Mouse (Mus musculus) brain, embryonic 18.5 days (tissue): ENCODE results near the gene Sars.

Source experiments
- DNase-seq: peaks from one replicate; pipeline ENCODE4 v3.0.0-alpha.2; 2012; ENCODE audit warnings: low read depth, low spot score

Gene Sars

DNA sequence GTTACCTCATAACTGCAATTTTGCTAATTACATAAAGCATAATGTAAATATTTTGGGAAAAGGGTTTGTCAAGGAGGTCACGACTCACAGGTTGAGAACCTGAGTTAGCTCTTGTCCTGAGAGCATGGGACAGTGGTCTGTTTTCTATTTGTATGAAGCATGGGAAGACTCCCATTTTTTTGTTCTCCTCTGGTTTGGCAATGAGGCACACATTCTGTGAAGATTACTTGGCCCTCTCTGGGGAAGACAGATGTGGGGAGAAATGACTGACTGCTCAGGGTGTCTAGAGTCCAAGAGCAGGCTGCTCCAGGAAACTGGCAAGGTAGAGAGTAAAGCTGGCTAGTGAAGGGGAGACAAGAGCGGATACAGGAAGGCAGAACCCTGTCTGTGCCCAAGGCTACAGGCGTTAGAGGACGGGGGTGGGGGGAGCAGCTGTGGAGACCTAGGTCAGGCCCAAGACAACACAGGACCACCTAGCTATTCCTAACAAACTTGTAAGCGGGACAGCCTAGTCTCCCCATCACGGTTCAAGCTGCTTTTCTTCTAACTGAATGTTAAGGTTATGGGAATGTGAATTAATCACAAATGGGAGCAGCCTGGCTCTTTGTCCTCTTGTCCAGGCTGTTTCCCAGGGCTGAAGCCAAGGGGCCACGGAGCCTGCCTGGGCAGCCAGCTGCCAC lies 19.9 kb downstream of the Sars start:
- DNase-seq = no peak

DNA sequence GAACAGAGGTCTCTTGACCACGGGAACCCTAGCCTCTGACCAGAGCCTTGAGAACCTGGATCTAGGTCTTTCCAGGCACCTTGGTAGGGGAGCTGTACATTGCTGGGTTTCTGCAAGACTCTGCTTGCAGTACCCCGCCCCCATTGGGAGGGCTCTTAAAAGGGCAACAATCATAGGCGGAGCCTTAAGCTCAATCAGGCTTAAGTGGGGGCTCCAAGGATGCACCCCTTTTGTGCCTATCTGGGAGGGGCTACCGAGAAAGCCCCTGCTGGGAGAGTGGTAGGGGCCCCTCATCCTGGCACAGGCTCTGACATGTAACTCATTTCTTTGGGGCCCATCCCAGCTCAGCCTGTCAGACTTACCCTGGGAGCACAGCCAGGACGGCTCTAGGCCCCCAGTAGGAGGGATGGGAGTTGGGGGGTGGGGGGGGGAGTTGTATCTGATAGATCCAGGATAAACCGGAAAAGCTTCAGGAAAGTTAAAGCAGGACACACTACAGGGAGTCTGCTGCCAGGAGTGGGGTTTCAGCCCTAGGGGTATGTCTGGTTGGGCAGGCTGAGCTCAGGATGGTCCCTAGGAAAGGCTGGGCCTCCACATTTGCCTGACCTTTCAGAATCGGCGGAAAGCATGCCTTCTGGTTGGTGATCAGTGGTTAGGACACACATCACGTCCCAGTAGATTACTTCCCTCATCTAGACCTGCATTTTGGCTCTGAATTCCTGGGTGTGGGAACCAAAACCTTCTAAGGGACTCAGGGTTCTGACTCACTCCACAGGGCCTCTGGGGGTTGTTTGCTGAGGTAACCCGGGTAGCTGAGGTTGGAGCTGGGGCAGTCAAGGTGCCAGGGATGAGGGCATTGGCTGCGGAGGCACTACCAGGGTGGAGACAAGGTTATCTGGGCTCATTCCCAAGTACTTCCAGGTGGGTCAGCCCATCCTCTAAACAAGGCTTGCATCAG lies 20.9 kb downstream of the Sars start:
- DNase-seq = no peak

- no peak for DNase-seq
Measured at GRCm38 (mm10) chr3:108423006-108423405, 22.0 kb downstream of the Sars start.

DNA sequence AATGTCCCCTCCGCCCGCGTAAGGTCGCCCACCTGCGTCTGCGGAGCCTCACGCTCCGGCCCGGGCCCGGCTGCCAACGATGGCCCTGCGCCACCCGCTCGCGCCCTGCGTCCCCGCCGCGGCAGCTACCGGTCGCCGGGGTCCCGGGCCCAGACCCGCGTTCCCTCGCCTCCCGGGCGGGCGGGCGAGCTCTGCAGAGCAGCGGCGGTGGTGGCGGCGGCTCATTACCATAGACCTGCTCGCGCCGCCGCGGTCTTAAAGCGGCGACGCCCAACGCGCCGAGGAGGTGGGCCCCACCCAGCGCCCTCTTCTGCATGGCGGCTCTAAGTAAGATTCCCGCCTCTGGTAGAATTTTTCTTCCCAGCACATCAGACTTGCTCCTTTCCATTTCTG lies 29.2 kb downstream of the Sars start:
- DNase-seq = peak; percentile 77

DNA sequence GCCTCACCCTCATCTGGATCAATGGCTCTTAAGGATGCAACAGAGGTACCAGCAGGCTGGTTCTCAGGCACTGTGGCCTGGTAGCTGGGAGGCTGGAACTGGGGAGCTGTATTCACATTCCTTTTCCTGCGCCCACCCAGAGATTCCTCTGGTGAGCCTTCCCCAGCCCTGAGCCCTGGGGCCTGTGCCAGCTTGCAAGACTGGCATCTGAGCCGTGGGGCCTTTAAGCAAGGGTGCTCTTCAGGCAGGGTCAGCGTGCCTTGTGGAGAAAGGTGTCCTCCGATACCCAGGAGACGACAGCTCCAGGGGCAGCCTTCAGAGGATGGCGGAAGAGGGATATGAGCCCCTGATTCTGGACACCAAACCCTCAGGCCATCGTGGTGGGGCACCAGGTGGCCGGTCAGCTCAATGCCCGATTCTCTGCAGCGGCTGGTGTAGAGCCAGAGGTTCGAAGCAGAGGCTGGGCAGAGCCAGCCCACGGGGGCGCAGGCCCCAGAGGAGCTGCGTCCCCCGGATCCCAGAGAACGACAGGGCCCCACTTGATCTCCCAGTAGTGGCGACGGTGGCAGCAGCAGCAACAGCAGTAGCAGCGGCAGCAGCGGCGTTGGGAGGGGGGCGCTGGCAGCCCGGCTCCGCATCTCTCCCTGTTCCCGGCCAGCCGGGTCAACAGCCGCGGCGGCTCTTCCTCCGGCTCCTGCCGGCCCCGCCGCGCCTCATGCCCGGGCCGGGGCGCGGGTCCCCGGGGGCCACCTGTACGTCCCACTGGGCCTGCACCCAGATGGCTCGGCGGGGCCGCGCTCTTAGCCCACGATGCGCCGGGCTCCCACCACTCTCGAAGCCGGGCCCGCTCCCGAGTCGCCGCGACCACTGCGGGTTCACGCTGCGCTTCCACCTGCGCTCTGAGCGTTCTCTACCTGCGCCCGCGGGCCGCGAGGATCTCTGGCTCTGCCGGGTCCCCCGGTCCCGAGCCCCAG lies 29.9 kb downstream of the Sars start, which contains the start of gene Celsr2:
Gene Celsr2, minus strand, starts transcription at position 696 of the 974 bp plus-strand sequence.
- no peak for DNase-seq

DNA sequence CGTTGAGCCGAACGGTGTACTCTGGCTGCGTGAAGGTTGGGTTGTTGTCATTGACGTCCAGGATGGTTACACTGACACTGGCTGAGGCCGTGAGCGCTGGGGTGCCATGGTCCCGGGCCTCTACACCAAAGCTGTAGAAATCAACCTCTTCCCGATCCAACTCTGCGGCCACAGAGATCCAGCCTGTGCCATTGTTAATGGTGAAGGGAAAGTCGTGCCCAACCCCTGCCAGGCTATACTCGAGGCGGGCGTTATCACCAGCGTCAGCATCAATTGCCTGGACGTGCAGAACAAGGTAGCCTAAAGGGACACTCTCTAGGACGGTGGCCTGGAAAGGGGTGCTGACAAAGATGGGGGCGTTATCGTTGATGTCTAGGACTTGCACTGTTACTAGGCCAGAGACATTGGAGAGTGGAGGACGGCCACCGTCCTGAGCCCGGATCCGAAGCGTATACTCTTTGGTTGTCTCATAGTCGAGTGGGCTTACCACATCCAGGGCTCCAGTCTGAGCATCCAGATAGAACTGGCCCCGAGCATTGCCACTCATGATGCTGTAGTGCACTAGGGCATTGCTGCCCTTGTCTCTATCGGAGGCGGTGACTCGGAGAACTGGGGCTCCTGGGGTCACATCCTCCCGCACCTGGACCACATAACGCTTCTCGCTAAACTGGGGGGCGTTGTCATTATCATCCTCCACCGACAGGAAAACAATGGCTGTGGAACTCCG lies 31.2 kb downstream of the Sars start:
- DNase-seq = no peak

- no peak for DNase-seq
Measured at GRCm38 (mm10) chr3:108411754-108412121, 33.3 kb downstream of the Sars start.

DNA sequence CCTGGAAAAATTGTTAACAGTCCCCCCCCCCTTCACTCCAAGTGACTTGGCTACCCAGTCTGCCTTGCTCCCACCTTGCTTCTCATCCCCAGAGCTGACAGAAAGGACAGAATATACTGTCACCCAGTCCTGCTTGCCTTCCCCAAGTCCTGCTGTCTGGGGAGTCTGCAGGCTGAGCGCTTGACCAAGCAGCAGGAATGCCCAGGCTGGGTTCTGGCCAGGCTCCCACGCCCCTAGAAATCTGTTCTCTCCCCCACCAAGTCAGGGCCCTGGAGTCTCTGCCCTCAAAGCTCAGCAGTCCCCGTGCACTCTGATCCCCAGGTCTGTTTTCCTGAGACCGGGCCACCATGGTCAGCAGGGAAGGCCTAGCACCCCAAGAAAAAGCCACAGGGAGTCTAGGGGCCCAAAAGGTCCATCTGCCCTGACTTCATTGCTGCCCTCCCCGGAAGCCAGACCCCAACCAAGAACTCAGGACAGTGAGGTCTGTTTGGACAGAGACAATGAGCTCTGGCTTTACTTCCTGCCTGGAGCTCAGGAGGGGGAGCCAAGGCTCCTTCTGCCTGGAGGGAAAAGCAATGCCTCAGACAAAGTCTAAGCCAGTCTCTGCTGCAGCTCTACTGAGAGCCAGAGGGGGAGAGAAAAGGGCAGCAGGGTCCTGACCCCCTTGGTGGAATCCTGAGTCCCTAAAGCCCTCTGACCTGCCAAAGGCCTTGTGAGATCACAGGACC lies 33.8 kb downstream of the Sars start:
- no peak for DNase-seq

DNA sequence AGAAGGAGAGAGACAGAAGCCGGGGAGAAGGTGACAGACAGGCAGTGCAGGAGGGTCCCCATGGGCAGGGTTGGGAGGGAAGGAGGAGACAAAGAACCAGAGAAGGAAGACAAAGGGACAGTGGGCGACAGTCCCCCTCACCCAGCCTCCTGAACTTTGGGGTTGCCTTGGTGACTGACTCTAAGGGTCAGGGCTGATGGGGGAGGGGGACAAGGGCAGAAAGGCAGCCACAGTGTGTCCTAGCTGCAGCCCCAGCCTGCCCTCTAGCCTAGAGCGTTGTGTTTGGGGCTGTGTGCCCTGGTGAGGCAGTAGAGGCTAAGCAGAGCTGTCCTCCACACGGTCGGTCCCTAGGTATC lies 34.7 kb downstream of the Sars start:
- no peak for DNase-seq

DNA sequence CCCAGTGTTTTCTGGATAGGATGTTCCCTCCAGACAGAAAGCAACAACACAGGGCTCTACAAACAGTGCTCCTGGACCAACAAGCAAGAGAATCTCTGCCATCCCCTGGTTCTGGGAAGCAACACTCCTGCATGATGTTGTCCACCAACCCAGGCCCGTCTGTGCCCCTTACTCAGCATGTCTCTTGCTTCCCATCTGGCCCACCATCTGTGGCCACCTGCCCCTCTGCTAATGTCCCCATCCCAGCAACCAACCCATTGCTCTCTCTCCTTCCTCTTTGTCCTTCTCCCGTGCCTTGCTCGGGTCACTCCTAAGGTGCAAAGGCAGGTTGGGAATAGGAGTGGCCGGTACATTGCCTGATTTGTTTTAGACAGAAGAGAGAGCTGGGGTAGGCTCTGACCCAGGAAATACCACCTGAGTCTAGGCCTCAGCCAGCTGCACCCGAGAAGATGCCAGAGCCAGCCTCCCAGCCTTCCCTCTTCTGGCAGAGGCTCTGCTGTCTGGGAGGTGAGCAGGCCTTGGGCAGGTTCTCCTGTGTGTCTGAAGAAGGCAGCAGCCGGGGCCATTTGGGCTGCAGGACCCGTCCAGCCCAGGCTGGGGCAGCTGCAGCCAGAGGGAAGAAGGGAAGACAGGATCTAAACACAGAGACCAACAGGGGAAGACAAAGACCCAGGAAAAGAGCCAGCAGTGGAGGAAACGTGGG lies 35.2 kb downstream of the Sars start:
- DNase-seq = no peak

DNA sequence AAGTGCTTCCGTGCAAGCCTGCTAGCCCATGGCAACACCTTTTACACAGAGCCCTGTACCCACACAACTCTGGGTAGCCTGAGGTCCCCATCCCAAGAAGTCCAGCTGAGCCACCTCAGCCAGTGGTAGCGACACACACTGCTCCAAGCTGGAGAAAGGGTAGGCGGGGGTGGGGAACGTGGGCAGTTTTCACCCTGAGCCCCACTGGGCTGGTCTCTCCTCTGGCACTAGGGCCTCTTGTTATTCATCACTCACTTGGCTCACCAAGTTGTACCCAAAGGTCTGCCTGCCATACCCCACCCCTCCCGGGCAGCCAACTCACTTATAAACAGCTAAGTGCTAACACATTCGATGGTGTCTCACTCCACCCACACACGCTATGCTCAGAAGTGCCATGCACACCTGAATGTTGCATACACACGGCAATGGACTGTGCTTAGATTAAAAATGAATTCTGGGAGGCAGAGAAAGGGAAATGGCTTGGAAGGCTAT lies 36.4 kb downstream of the Sars start:
- no peak for DNase-seq

DNA sequence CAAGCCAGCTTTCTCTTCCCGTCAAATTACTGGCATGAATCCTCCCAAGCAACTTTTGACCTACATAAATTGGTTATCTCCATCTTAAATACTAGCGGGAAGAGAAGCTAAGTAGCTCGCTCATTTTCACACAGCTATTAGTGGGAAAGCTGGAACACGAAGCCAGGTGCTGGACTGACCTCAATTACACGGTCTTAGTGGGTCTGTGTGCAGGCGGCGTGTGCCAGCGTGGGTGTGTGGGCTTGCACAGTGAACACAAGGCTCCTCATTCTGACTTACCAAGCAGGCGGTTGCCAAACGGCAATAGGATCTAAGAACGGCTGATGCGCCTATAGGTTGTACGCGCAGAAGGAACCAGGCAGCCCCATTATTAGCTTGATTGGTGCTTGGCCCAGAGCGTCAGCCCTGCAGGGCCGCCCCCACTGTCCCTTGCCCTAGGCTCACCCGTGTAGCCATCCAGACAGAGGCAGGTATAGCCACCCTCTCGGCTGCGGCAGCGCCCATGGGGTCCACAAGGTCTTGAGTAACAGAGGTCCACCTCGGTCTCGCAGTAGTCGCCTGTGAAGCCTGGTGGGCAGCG lies 38.6 kb downstream of the Sars start:
- DNase-seq = no peak

DNA sequence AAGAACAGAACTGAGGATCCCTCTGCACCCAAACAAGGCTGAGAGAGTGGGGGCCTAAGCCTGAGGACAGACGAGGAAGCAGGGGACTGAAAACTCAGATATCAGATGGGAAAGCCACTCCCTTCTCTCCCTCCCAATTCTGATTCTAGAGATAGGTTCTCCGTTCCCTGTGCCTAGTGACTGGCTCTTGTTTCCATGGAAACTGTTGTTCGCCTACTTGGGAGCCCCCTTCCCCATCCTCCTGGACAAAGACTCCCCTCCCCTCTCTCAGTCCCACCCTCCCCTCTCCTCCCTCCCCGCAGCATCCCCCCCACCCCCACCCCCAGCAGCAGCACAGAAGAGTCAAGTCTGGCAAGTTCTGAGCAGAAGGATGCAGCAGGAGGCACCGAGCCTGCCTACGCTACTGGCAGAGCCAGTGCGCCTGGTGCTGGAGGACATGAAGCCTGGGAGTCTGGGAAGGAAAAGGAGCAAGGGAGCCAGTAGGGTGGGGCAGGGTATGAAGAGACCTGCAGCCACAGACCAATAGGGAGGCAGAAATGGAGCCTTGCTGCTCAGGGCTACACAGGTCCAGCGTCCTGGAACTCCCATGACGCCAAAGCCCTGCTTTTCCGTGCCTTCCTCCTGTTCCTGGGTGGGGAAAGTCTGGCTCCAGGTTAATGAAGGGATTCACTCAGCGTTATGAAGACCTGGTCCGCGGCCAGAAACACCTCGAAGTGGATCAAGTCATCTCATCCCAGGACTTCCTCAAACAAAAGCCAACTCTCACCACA lies 39.3 kb downstream of the Sars start:
- no peak for DNase-seq

DNA sequence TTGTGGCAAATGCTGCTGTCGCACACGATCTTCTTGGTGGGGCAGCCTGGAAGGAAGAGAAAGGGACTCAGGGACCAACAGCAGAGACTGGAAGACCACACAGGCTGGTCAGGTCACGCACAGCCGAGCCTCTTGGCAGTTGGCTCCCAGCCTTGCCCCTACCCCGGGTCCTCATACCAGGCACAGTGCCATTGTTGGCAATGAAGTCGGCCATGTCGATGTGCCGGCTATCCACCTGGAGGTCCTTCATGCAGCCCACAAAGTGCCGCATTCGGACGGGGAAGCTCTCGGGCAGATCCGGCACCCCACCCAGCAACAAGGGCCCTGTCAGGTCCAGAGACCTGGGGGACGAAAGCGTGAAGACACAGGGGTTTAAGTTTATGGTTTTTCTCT lies 42.5 kb downstream of the Sars start:
- DNase-seq = no peak

GRCm38 (mm10) chr3:108401692-108402527 lies 43.1 kb downstream of the Sars start:
- DNase-seq = no peak

GRCm38 (mm10) chr3:108400442-108400841 lies 44.6 kb downstream of the Sars start:
- DNase-seq = no peak

GRCm38 (mm10) chr3:108398281-108398680 lies 46.7 kb downstream of the Sars start:
- no peak for DNase-seq

DNA sequence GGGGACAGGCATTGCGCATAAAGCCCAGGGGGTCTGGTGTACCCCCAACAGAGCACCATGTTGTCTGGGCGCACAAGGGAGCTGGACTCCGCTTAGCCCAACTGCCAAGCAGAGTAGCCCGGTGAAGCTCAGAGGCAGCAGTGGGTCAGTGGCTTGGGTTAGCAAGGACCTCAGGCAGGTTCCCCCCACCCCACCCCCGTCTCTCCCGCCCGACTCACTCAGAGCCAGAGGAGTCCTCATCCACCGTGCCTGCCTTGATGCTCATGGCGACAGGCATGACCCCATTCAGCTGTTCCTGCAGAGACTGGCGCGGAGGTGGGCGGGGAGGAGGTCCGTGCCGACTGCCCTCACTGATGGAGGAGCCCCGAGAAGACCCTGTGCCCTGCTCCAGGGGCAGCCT lies 52.2 kb downstream of the Sars start:
- DNase-seq = no peak
